Mouse (Mus musculus) liver, embryonic 14.5 days (tissue): ENCODE measurements around the gene Fancm. TPM values are rescaled to one million over a fixed set of nuclear protein-coding genes. Genes with fewer than 3 reads are reported as not detected.

ENCODE experiments used
- ATAC-seq: fragments of 200-750 bp; cut with Nextera tagmentation; 2 replicates; pipeline ENCODE4 v1.8.0; 2017; ENCODE audit warnings: moderate number of reproducible peaks, mild to moderate bottlenecking, moderate library complexity; ENCODE audit not compliant: insufficient read depth
- DNase-seq, 3 experiments: peaks; one replicate each; pipeline ENCODE4 v3.0.0-alpha.2; 2012 to 2013; ENCODE audit warnings: low read depth in 3 of 3, low spot score in 3 of 3
- H3K27ac ChIP-seq: fragments of 300-500 bp; sonication (generic); 2 replicates; pipeline ENCODE4 v1.5.1; 2014; ENCODE audit warnings: moderate library complexity, mild to moderate bottlenecking, control low read depth, inconsistent platforms
- H3K27me3 ChIP-seq: fragments of 300-500 bp; sonication (generic); 2 replicates; pipeline ENCODE4 v1.6.1; 2014; ENCODE audit warnings: mild to moderate bottlenecking, low read length, moderate library complexity; ENCODE audit not compliant: control insufficient read depth, insufficient read depth
- H3K36me3 ChIP-seq: fragments of 300-500 bp; sonication (generic); replicated peaks from 2 replicates; pipeline ENCODE4 v1.6.1; 2014; ENCODE audit warnings: low read depth; ENCODE audit not compliant: control insufficient read depth, insufficient read depth
- H3K4me1 ChIP-seq, 2 experiments: fragments of 200-500 bp in 1 of 2; fragments of 300-500 bp in 1 of 2; sonication (generic) in 1 of 2; replicated peaks; 2 replicates each; pipeline ENCODE4 v1.6.1; 2012 to 2014; ENCODE audit warnings: antibody characterized with exemption in 1 of 2, inconsistent platforms in 1 of 2, low read length in 1 of 2; ENCODE audit not compliant: control insufficient read depth in 2 of 2, insufficient read depth in 2 of 2
- H3K4me2 ChIP-seq: fragments of 300-500 bp; sonication (generic); 2 replicates; pipeline ENCODE4 v1.6.1; 2014; ENCODE audit warnings: low read depth, mild to moderate bottlenecking, control low read depth, moderate library complexity
- H3K4me3 ChIP-seq, 2 experiments: fragments of 200-500 bp in 1 of 2; fragments of 300-500 bp in 1 of 2; sonication (generic) in 1 of 2; 2 replicates each; pipeline ENCODE4 v1.5.1; 2012 to 2014; ENCODE audit warnings: low read depth in 2 of 2, low read length in 2 of 2, mild to moderate bottlenecking in 2 of 2, control low read depth in 1 of 2, inconsistent platforms in 1 of 2, moderate library complexity in 1 of 2; ENCODE audit not compliant: insufficient read depth in 1 of 2
- H3K9ac ChIP-seq: fragments of 300-500 bp; sonication (generic); replicated peaks from 2 replicates; pipeline ENCODE4 v1.6.1; 2014; ENCODE audit warnings: mild to moderate bottlenecking, control low read depth, moderate library complexity
- H3K9me3 ChIP-seq: fragments of 300-500 bp; sonication (generic); 2 replicates; pipeline ENCODE4 v1.6.1; 2016; ENCODE audit warnings: low read length, mixed read lengths; ENCODE audit not compliant: control insufficient read depth
- CTCF ChIP-seq: IDR thresholded peaks from 2 replicates; pipeline ENCODE4 v1.5.1; 2016; ENCODE audit warnings: antibody characterized with exemption, low read depth, control low read depth
- EP300 ChIP-seq: IDR thresholded peaks from 2 replicates; pipeline ENCODE4 v1.6.1; 2016; ENCODE audit warnings: antibody characterized with exemption, low read depth
- WGBS: fragments of 180-500 bp; shearing (Covaris S2); extraction: QIAGEN DNeasy Blood & Tissue Kit; methylation state at CpG from one replicate; pipeline ENCODE4 v1.1.7; 2014; ENCODE audit not compliant: insufficient replicate concordance; 5-methylcytosine and 5-hydroxymethylcytosine counted together
- polyA plus RNA-seq, 2 experiments: library from polyadenylated mRNA; depleted of rRNA in 1 of 2; stranded (reverse) in 1 of 2; unstranded in 1 of 2; fragments of >200 nt; fragmentation: Nextera tagmentation in 1 of 2; extraction: Ambion mirVana in 1 of 2; gene quantifications; 2 replicates each; pipeline versions ENCODE4 v1.2.1 to v1.2.3; 2012 to 2014

Fancm gene
- polyA plus RNA-seq (2012; rRNA removed): 2.3 and 4.6 TPM in 2 replicates
- polyA plus RNA-seq (2014; fragmentation: Nextera tagmentation; extraction: Ambion mirVana): 5.8 and 6.5 TPM in 2 replicates

GRCm38 (mm10) chr12:65075085-65075732 lies at the start of gene Fancm:
Fancm (plus strand) TSS chr12:65075603.
- Histone ChIP-seq H3K27me3 (no peaks in the 10 kb centered on the region; the same call in 1 of the 2 replicates), H3K4me3 (peak within 1 kb of the TSS; percentile 93 to 98), H3K36me3 (no peaks in the 10 kb centered on the region; the same call in none of the 2 replicates), H3K27ac (peak within 1 kb of the TSS; percentile 44), H3K9ac (peak within 1 kb of the TSS; percentile 89), H3K9me3 (no peaks in the 10 kb centered on the region), H3K4me2 (peak within 1 kb of the TSS; percentile 72), H3K4me1 (peaks cover 16 to 19% of the 10 kb centered on the region in 2 experiments)
- 2% methylated on average over 39 of the region's 39 CpGs for WGBS
- ATAC-seq (peak; percentile 48), DNase-seq (peak; percentile 85 to 89 (median 88))
- TF ChIP-seq CTCF: no peak
- no peak for TF ChIP-seq EP300

DNA sequence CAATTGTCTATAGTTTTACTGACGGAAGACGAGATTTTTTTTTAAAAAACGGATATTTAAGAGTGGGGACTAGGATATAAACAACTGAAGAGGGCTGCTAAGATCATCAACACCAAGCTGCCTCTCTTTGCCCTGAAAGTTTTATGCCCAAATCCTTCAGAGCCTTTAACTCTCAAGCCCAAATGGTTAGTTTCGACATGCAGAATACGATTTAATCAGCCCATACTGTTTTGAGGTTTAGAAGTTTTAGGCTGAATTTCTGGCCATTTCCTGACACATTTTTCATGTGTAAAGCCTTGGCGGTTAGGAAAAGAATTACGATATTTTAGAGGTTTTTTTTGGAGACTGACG lies 39.6 kb upstream of the Fancm start:
- Histone ChIP-seq H3K9ac (peak overlapping the region; percentile 97), H3K9me3 (no peaks in the 10 kb centered on the region), H3K36me3 (no peaks in the 10 kb centered on the region; the same call in 1 of the 2 replicates), H3K4me2 (peak overlapping the region; percentile 85), H3K27ac (no peak overlapping the region), H3K4me3 (peak overlapping the region; percentile 23 to 99; a peak in 3 of 4 replicates), H3K4me1 (peaks cover 8 to 16% of the 10 kb centered on the region in 2 experiments), H3K27me3 (no peaks in the 10 kb centered on the region)
- 44% methylated on average over 8 of the region's 8 CpGs for WGBS
- DNase-seq (no peak), ATAC-seq (0 out of 2 replicates have a peak, but pooled peaks have one; percentile 1)
- no peak for TF ChIP-seq EP300
- TF ChIP-seq CTCF: no peak

- H3K4me2 ChIP-seq: peak within 1 kb of the TSS; percentile 85
- DNase-seq (peak; percentile 75 to 81 (median 79)), ATAC-seq (peak; percentile 93)
- TF ChIP-seq EP300: no peak
- under 1% methylated on average over 65 of the region's 65 CpGs for WGBS
- H3K36me3 ChIP-seq: no peaks in the 10 kb centered on the region; the same call in 1 of the 2 replicates
- no peaks in the 10 kb centered on the region for H3K27me3 ChIP-seq
- H3K27ac ChIP-seq: peak within 1 kb of the TSS; percentile 84
- H3K4me1 ChIP-seq: peaks cover 8 to 16% of the 10 kb centered on the region in 2 experiments
- peak within 1 kb of the TSS; percentile 85 to 99 for H3K4me3 ChIP-seq
- H3K9me3 ChIP-seq: no peaks in the 10 kb centered on the region
- H3K9ac ChIP-seq: peak within 1 kb of the TSS; percentile 97
Observed at GRCm38 (mm10) chr12:65036190-65036870, 39.1 kb upstream of the Fancm start, which contains the start of gene Prpf39. Prpf39 (plus strand) TSS chr12:65036333.

GRCm38 (mm10) chr12:65036892-65037545 lies 38.4 kb upstream of the Fancm start:
- TF ChIP-seq EP300 (no peak), CTCF (no peak)
- Histone ChIP-seq H3K9ac (peak overlapping the region; percentile 97), H3K36me3 (no peaks in the 10 kb centered on the region; the same call in 1 of the 2 replicates), H3K4me2 (peak overlapping the region; percentile 85), H3K27me3 (no peaks in the 10 kb centered on the region), H3K9me3 (no peaks in the 10 kb centered on the region), H3K4me1 (peaks cover 8 to 16% of the 10 kb centered on the region in 2 experiments), H3K4me3 (peak overlapping the region; percentile 85 to 99), H3K27ac (peak overlapping the region; percentile 84; the same call in 1 of the 2 replicates)
- ATAC-seq (peak; percentile 7; the same call in 1 of the 2 replicates), DNase-seq (peak in 2 of 3 experiments; percentile 9 to 20)
- WGBS: 10% methylated on average over 18 of the region's 18 CpGs
